ENCODE assay signal across 28 mouse cellular contexts in the genomic region with DNA sequence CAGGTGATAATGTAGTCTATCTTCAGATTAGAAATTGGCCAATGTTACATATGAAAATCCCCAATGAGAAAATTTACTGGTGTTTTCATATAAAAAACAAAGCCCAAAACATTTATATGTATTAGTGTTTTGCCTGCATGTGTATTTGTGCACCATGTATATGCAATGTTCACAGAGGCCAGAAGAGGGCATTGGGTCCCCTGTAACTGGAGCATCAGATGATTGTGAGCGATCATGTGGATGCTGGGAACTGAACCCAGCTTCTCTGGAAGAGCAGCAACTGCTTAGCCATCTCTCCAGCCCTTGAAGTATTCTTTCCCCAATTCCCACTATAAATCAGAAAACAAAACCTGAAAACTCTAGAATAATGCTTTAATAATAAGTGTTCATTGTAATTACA.
DNase-seq lines count a peak whose midpoint lies in the region; ATAC-seq and TF ChIP-seq lines count a peak whose summit lies in the region.
"Had no signal": no experiment of that assay in that cellular context is flagged by ENCODE, and none has a peak within 500 bp of the region (broad histone marks: within the 10 kb centered on the region; RNA-seq: fewer than 3 reads in every experiment).

No protein-coding gene starts in this region.

- no peak overlapping the region for H3K4me3 ChIP-seq in heart, postnatal 0 days (ENCODE audit: low read depth, low read length)
- no peak overlapping the region for H3K4me3 ChIP-seq in lung, embryonic 14.5 days (ENCODE audit: low read depth, low read length)
- H3K4me3 ChIP-seq in E14TG2a.4 (replicated peaks; ENCODE audit: low read length) = no peak overlapping the region
- H3K4me3 ChIP-seq: heart, embryonic 15.5 days; hindbrain, embryonic 10.5 days; intestine, embryonic 15.5 days; midbrain, embryonic 15.5 days; myocyte; neural tube, embryonic 13.5 days; stomach, embryonic 15.5 days had no signal

- no peak for TF ChIP-seq EP300 in heart, postnatal 0 days (IDR thresholded peaks at IDR 0.05; ENCODE audit: low read depth)

- ATAC-seq in heart, postnatal 0 days (ENCODE audit: insufficient read depth, low read depth) = no peak
- no peak for ATAC-seq in lung, embryonic 14.5 days (ENCODE audit: insufficient read depth)
- ATAC-seq: forebrain, embryonic 14.5 days; hindbrain, embryonic 16.5 days; intestine, embryonic 15.5 days; midbrain, embryonic 15.5 days had no signal

- TF ChIP-seq CTCF in heart, postnatal 0 days (IDR thresholded peaks at IDR 0.05; ENCODE audit: low read depth) = peak; percentile 8; the same call in 1 of the 2 replicates
- TF ChIP-seq CTCF in lung, embryonic 14.5 days (IDR thresholded peaks at IDR 0.05; ENCODE audit: low read depth) = 0 out of 2 replicates have a peak, but pooled peaks have one; percentile 30
- peak; percentile 30 for TF ChIP-seq CTCF in E14TG2a.4 (conservative IDR thresholded peaks at IDR 0.05; ENCODE audit: low read length)

- no peak for DNase-seq in heart, postnatal 0 days (ENCODE audit: low spot score)
- DNase-seq in heart, postnatal 14 days = no peak
- DNase-seq in lung, embryonic 14.5 days = no peak
- no peak for DNase-seq in lung, postnatal 4 days
- peak; percentile 48 for DNase-seq in ZHBTc4 (ENCODE audit: low read depth, low spot score)
- no peak for DNase-seq in gastrocnemius, postnatal 4 days (ENCODE audit: low spot score in 2 of 2)
- DNase-seq: adrenal gland, postnatal 10 days; cerebellum, adult 18-20 months; cerebellum, postnatal 36 days; gastrocnemius, postnatal 10 days; kidney, postnatal 10 days; lung, adult 18-20 months; lung, postnatal 36 days; right cerebral cortex, adult 18-20 months; right cerebral cortex, postnatal 4 days; thymus, adult 2 months; thymus, postnatal 4 days had no signal

- H3K4me1 ChIP-seq in heart, postnatal 0 days (ENCODE audit: control insufficient read depth, insufficient read depth) = no peaks in the 10 kb centered on the region
- no peaks in the 10 kb centered on the region for H3K4me1 ChIP-seq in lung, embryonic 14.5 days (ENCODE audit: insufficient read depth)
- H3K4me1 ChIP-seq in E14TG2a.4 (replicated peaks; ENCODE audit: low read depth, low read length) = no peaks in the 10 kb centered on the region
- H3K4me1 ChIP-seq: heart, embryonic 15.5 days; hindbrain, embryonic 10.5 days; intestine, embryonic 15.5 days; midbrain, embryonic 15.5 days; neural tube, embryonic 13.5 days; stomach, embryonic 15.5 days had no signal

- no peaks in the 10 kb centered on the region for H3K9me3 ChIP-seq in heart, postnatal 0 days (replicated peaks; ENCODE audit: control insufficient read depth, low read length)
- no peaks in the 10 kb centered on the region for H3K9me3 ChIP-seq in lung, embryonic 14.5 days (ENCODE audit: low read depth, low read length)
- 0 out of 2 replicates have a peak, but pooled peaks cover 4% of the 10 kb centered on the region for H3K9me3 ChIP-seq in E14TG2a.4 (ENCODE audit: low read length)
- H3K9me3 ChIP-seq: heart, embryonic 15.5 days; hindbrain, embryonic 10.5 days; intestine, embryonic 15.5 days; midbrain, embryonic 15.5 days; neural tube, embryonic 13.5 days; stomach, embryonic 15.5 days had no signal

- no peaks in the 10 kb centered on the region for H3K36me3 ChIP-seq in heart, postnatal 0 days (replicated peaks; ENCODE audit: control insufficient read depth, insufficient read depth, low read length)
- no peaks in the 10 kb centered on the region for H3K36me3 ChIP-seq in lung, embryonic 14.5 days (ENCODE audit: insufficient read depth)
- no peaks in the 10 kb centered on the region for H3K36me3 ChIP-seq in E14TG2a.4 (ENCODE audit: insufficient read depth, low read length)
- H3K36me3 ChIP-seq: G1E; heart, embryonic 15.5 days; hindbrain, embryonic 10.5 days; intestine, embryonic 15.5 days; midbrain, embryonic 15.5 days; neural tube, embryonic 13.5 days; stomach, embryonic 15.5 days had no signal

- WGBS in heart, postnatal 0 days = 96% methylated on average over 1 of the region's 1 CpGs
- WGBS in lung, embryonic 14.5 days = 84% methylated on average over 1 of the region's 1 CpGs

- H3K4me2 ChIP-seq in heart, postnatal 0 days (ENCODE audit: low read depth, low read length) = no peak overlapping the region
- H3K4me2 ChIP-seq in lung, embryonic 14.5 days = no peak overlapping the region
- H3K4me2 ChIP-seq: heart, embryonic 15.5 days; intestine, embryonic 15.5 days; midbrain, embryonic 15.5 days; neural tube, embryonic 13.5 days; stomach, embryonic 15.5 days had no signal

- no peak overlapping the region for H3K9ac ChIP-seq in heart, postnatal 0 days (replicated peaks; ENCODE audit: low read depth, low read length)
- H3K9ac ChIP-seq in lung, embryonic 14.5 days = no peak overlapping the region
- H3K9ac ChIP-seq: heart, embryonic 15.5 days; intestine, embryonic 15.5 days; midbrain, embryonic 15.5 days; neural tube, embryonic 13.5 days; stomach, embryonic 15.5 days had no signal

- no peak overlapping the region for H3K27ac ChIP-seq in heart, postnatal 0 days (ENCODE audit: low read depth)
- no peak overlapping the region for H3K27ac ChIP-seq in lung, embryonic 14.5 days (ENCODE audit: low read depth)
- H3K27ac ChIP-seq: heart, embryonic 15.5 days; hindbrain, embryonic 10.5 days; intestine, embryonic 15.5 days; midbrain, embryonic 15.5 days; neural tube, embryonic 13.5 days; stomach, embryonic 15.5 days had no signal

- intact Hi-C loops in heart, postnatal 14 days (cut with DNase I) = no loop called here

- no peaks in the 10 kb centered on the region for H3K27me3 ChIP-seq in heart, postnatal 0 days (ENCODE audit: control insufficient read depth, insufficient read depth, low read length)
- H3K27me3 ChIP-seq in lung, embryonic 14.5 days (ENCODE audit: insufficient read depth, low read length) = no peaks in the 10 kb centered on the region
- H3K27me3 ChIP-seq in E14TG2a.4 (ENCODE audit: insufficient read depth, low read length) = peaks cover 5% of the 10 kb centered on the region
- H3K27me3 ChIP-seq: heart, embryonic 15.5 days; intestine, embryonic 15.5 days; midbrain, embryonic 15.5 days; neural tube, embryonic 13.5 days; stomach, embryonic 15.5 days had no signal
